Mouse (Mus musculus) spleen, adult 2 months (tissue): ENCODE measurements around the gene Gm4869.

ENCODE experiments used
- CTCF ChIP-seq: fragments of 200-500 bp; IDR thresholded peaks from 2 replicates; pipeline ENCODE4 v1.5.1; 2011; ENCODE audit warnings: mild to moderate bottlenecking, inconsistent platforms; ENCODE audit not compliant: insufficient read depth, insufficient read length, insufficient replicate concordance; ENCODE audit errors: extremely low read depth
- POLR2A ChIP-seq: fragments of 200-500 bp; IDR thresholded peaks from 2 replicates; pipeline ENCODE4 v1.6.1; 2011; ENCODE audit warnings: low read depth, low read length, inconsistent platforms

GRCm38 (mm10) chr5:140507466-140508208 lies 62.2 kb downstream of the Gm4869 start:
- TF ChIP-seq POLR2A: no peak
- TF ChIP-seq CTCF: no peak
